Mouse (Mus musculus) cerebellum, adult 2 months (tissue): ENCODE data around the gene Efcab8.

Source experiments
- CTCF ChIP-seq: fragments of 200-500 bp; IDR thresholded peaks from 2 replicates; pipeline ENCODE4 v1.5.1; 2011; ENCODE audit warnings: low read depth, mild to moderate bottlenecking, control low read depth, low read length, moderate library complexity, borderline replicate concordance; ENCODE audit not compliant: insufficient read depth
- POLR2A ChIP-seq: fragments of 200-500 bp; IDR thresholded peaks from 2 replicates; pipeline ENCODE4 v1.6.1; 2011; ENCODE audit warnings: low read length, control low read depth, borderline replicate concordance; ENCODE audit not compliant: insufficient read depth

DNA sequence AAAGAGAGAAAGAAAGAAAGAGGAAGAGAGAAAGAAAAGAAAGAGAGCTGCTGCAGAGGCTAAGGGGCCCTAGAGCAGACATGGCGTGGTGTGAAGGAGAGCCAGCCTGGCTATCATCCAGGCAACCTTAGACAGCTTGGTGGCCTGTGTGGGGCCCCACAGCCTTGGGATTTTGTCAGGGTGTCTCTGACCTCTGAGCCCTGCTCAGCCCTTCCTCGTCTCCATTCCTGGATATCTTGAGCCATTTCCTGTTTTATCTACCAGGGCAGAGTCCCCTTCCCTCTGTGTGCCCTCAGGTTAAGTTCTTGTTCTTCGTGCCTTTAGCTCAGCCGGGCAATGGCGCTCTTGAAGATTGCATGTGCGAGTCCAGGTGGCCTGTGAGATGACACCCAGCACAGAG is 29.1 kb downstream of the Efcab8 start:
- TF ChIP-seq CTCF (no peak), POLR2A (no peak)
